Mouse (Mus musculus): ENCODE measurements around the gene Astn2.

DNA sequence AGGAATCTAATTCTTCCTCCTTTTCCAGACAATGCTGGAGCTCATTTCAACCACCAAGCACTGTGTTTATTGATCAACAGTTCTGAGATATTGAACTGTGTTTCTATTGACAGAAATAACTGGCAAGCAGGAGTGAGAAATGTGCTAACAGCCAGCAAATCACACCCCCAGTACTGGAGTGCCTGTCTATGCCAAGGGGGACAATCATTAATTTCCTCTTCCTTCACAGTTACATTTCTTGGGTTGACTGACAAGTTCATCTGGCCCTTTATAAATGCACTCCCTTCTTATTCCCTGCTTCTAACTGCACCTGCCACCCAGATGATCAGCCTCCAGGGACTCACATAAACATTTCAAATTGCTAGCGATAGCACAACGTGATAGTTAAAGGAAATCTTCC is 584.2 kb downstream of the Astn2 start:
- no peak for TF ChIP-seq CTCF (IDR thresholded peaks at IDR 0.05; ENCODE audit: control insufficient read depth, insufficient read depth, low read length)
- TF ChIP-seq POLR2A (IDR thresholded peaks at IDR 0.05; ENCODE audit: borderline replicate concordance, control insufficient read depth, low read depth, low read length), result no peak

Measured in bone marrow, adult 2 months (tissue).